Mouse (Mus musculus): ENCODE measurements around the gene Prelid1. TPM values are rescaled to one million over a fixed set of nuclear protein-coding genes. Genes with fewer than 3 reads are reported as not detected.

Prelid1 gene
- polyA plus RNA-seq, 1 experiment from 2014 or later: 213 TPM

GRCm38 (mm10) chr13:55329683-55330566, 9.6 kb downstream of the Prelid1 start, which contains the start of gene Mxd3:
Mxd3 (minus strand) TSS chr13:55329823.
- no peaks in the 10 kb centered on the region for H3K27me3 ChIP-seq (ENCODE audit: insufficient read depth, low read length)
- H3K4me2 ChIP-seq (ENCODE audit: low read depth, low read length): peak within 1 kb of the TSS; percentile 94
- no peaks in the 10 kb centered on the region for H3K9me3 ChIP-seq (ENCODE audit: low read length)
- TF ChIP-seq CTCF (IDR thresholded peaks at IDR 0.05; ENCODE audit: low read depth) (no peak), EP300 (IDR thresholded peaks at IDR 0.05; ENCODE audit: low read depth) (no peak)
- WGBS (ENCODE audit: insufficient replicate concordance): 4% methylated on average over 73 of the region's 82 CpGs
- peak; percentile 94 for DNase-seq
- H3K9ac ChIP-seq (replicated peaks): peak within 1 kb of the TSS; percentile 87
- H3K36me3 ChIP-seq (replicated peaks; ENCODE audit: insufficient read depth, low read length): peaks cover 20% of the 10 kb centered on the region
- H3K4me1 ChIP-seq (ENCODE audit: insufficient read depth): peaks cover 30% of the 10 kb centered on the region
- peak within 1 kb of the TSS; percentile 87 for H3K27ac ChIP-seq (ENCODE audit: low read depth)
- peak; percentile 88 for ATAC-seq
- peak within 1 kb of the TSS; percentile 77 for H3K4me3 ChIP-seq (ENCODE audit: low read depth, low read length)

GRCm38 (mm10) chr13:55330567-55331400, 10.5 kb downstream of the Prelid1 start:
- H3K27me3 ChIP-seq (ENCODE audit: insufficient read depth, low read length): no peaks in the 10 kb centered on the region
- H3K36me3 ChIP-seq (replicated peaks; ENCODE audit: insufficient read depth, low read length): peaks cover 13% of the 10 kb centered on the region
- WGBS (ENCODE audit: insufficient replicate concordance): 57% methylated on average over 14 of the region's 14 CpGs
- no peak for DNase-seq
- peaks cover 30% of the 10 kb centered on the region for H3K4me1 ChIP-seq (ENCODE audit: insufficient read depth)
- ATAC-seq: no peak
- H3K4me3 ChIP-seq (ENCODE audit: low read depth, low read length): peak overlapping the region; percentile 77
- H3K27ac ChIP-seq (ENCODE audit: low read depth): peak overlapping the region; percentile 87
- peak overlapping the region; percentile 94 for H3K4me2 ChIP-seq (ENCODE audit: low read depth, low read length)
- peak overlapping the region; percentile 87 for H3K9ac ChIP-seq (replicated peaks)
- TF ChIP-seq CTCF (IDR thresholded peaks at IDR 0.05; ENCODE audit: low read depth) (peak; percentile 76), EP300 (IDR thresholded peaks at IDR 0.05; ENCODE audit: low read depth) (no peak)
- no peaks in the 10 kb centered on the region for H3K9me3 ChIP-seq (ENCODE audit: low read length)

GRCm38 (mm10) chr13:55332331-55332730, 12.0 kb downstream of the Prelid1 start:
- H3K27ac ChIP-seq (ENCODE audit: low read depth): no peak overlapping the region
- 0 out of 2 replicates have a peak, but pooled peaks have one; percentile 24 for TF ChIP-seq EP300 (IDR thresholded peaks at IDR 0.05; ENCODE audit: low read depth)
- TF ChIP-seq CTCF (IDR thresholded peaks at IDR 0.05; ENCODE audit: low read depth): no peak
- H3K4me3 ChIP-seq (ENCODE audit: low read depth, low read length): no peak overlapping the region
- 69% methylated on average over 3 of the region's 3 CpGs for WGBS (ENCODE audit: insufficient replicate concordance)
- peaks cover 27% of the 10 kb centered on the region for H3K4me1 ChIP-seq (ENCODE audit: insufficient read depth)
- ATAC-seq (no peak), DNase-seq (no peak)
- no peaks in the 10 kb centered on the region for H3K9me3 ChIP-seq (ENCODE audit: low read length)
- H3K9ac ChIP-seq (replicated peaks): no peak overlapping the region
- peaks cover 3% of the 10 kb centered on the region; the same call in 1 of the 2 replicates for H3K36me3 ChIP-seq (replicated peaks; ENCODE audit: insufficient read depth, low read length)
- H3K4me2 ChIP-seq (ENCODE audit: low read depth, low read length): no peak overlapping the region
- no peaks in the 10 kb centered on the region for H3K27me3 ChIP-seq (ENCODE audit: insufficient read depth, low read length)

GRCm38 (mm10) chr13:55335701-55336100, 15.4 kb downstream of the Prelid1 start:
- ATAC-seq (no peak), DNase-seq (no peak)
- no peaks in the 10 kb centered on the region for H3K36me3 ChIP-seq (replicated peaks; ENCODE audit: insufficient read depth, low read length)
- no peak overlapping the region for H3K4me3 ChIP-seq (ENCODE audit: low read depth, low read length)
- no peak overlapping the region for H3K9ac ChIP-seq (replicated peaks)
- no peak overlapping the region for H3K27ac ChIP-seq (ENCODE audit: low read depth)
- no peaks in the 10 kb centered on the region for H3K9me3 ChIP-seq (ENCODE audit: low read length)
- 80% methylated on average over 4 of the region's 4 CpGs for WGBS (ENCODE audit: insufficient replicate concordance)
- TF ChIP-seq CTCF (IDR thresholded peaks at IDR 0.05; ENCODE audit: low read depth): no peak
- TF ChIP-seq EP300 (IDR thresholded peaks at IDR 0.05; ENCODE audit: low read depth): no peak
- peaks cover 7% of the 10 kb centered on the region for H3K4me1 ChIP-seq (ENCODE audit: insufficient read depth)
- H3K27me3 ChIP-seq (ENCODE audit: insufficient read depth, low read length): no peaks in the 10 kb centered on the region
- no peak overlapping the region for H3K4me2 ChIP-seq (ENCODE audit: low read depth, low read length)

DNA sequence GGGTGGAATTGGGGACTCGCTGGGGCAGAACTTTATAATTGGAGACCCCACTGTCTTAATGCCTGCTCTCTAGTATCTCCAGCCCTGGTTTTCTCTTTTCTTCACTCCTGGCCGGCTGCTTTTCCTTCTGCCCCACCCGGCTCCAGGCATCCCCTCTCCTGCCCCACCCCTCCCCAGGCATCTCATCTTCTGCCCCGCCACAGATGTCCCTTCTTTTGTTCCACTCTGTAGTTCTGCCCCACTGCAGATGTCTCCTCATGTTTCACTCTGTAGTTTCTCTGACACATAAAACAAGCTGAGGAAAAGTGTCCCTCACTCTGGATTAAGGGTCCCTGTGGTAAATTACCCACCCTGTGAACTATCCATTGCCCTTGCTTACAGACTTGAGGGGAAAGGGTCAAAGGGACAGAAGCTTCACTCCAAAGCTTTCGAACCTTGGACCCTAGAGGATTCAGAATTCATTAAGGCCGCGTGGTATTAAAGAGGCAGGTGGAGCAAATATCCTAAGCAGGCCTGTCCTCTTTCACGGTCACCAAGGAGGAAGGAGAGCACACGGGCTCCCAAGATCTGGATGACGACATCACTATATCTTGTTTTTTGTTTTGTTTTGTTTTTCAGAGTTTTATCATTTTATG, 17.2 kb downstream of the Prelid1 start:
- ATAC-seq (no peak), DNase-seq (no peak)
- no peak overlapping the region for H3K4me2 ChIP-seq (ENCODE audit: low read depth, low read length)
- peaks cover 3% of the 10 kb centered on the region; the same call in 1 of the 2 replicates for H3K4me1 ChIP-seq (ENCODE audit: insufficient read depth)
- no peaks in the 10 kb centered on the region for H3K36me3 ChIP-seq (replicated peaks; ENCODE audit: insufficient read depth, low read length)
- no peak overlapping the region for H3K27ac ChIP-seq (ENCODE audit: low read depth)
- no peak overlapping the region for H3K4me3 ChIP-seq (ENCODE audit: low read depth, low read length)
- no peak overlapping the region for H3K9ac ChIP-seq (replicated peaks)
- WGBS (ENCODE audit: insufficient replicate concordance): 70% methylated on average over 10 of the region's 10 CpGs
- no peaks in the 10 kb centered on the region for H3K27me3 ChIP-seq (ENCODE audit: insufficient read depth, low read length)
- no peak for TF ChIP-seq CTCF (IDR thresholded peaks at IDR 0.05; ENCODE audit: low read depth)
- no peak for TF ChIP-seq EP300 (IDR thresholded peaks at IDR 0.05; ENCODE audit: low read depth)
- no peaks in the 10 kb centered on the region for H3K9me3 ChIP-seq (ENCODE audit: low read length)
